Mouse (Mus musculus): Measurements from ENCODE around the gene Slc17a1.

Gene Slc17a1

DNA sequence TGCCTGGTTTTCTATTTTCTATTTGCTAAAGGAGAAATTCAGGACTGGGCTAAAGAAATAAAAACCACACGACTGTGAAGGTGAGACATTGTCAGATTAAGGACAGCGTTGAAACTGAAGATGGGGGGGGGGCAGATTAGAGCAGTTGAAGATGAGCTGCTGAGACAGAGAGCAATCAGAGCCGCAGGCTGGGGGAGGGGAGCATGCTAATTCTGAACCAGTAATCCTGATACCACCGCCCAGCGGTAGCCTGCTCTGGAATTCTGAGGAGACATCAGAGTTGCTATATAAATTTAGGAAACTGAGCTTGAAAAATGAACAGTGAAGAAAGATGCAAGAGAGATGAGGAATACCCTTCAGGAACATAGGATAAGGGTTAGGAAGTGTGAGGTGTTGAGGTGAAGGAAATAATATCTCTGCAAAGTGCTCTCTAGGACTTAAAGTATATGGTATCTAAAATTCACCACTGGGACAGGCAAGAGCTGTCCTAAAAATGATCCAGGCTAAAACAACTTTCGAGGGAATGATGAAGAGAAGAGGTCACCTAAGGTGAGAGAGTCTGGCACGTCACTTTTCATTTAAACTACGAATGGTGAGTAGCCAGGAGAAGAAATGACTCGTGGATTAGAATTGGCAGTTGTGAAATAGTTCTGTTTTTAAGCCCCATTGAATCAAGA lies 25.2 kb downstream of the Slc17a1 start:
- no peak for DNase-seq

GRCm38 (mm10) chr13:23893269-23893593 lies 25.7 kb downstream of the Slc17a1 start:
- DNase-seq = no peak

DNA sequence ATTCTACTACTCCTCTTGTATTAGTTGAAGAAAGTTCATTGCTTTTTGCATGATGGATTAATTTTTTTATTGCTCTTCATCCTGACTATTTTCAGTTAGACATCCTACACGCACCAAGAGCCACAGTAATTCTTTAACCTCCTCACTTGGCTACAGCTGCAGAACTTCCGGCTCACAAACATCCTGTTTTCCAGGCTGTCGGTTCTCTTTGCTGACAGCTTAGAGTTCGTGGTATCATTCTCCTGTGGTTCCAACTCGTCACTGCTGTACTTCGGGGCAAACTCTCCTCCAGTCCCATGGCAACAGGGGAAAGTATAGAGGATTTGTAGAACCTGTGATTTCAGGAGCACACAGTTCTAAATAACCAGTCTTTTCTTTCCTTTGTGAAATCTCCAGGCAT lies 30.7 kb downstream of the Slc17a1 start:
- DNase-seq = no peak

- no peak for DNase-seq
These were observed 39.4 kb downstream of the Slc17a1 start for GRCm38 (mm10) chr13:23906906-23907305.

DNA sequence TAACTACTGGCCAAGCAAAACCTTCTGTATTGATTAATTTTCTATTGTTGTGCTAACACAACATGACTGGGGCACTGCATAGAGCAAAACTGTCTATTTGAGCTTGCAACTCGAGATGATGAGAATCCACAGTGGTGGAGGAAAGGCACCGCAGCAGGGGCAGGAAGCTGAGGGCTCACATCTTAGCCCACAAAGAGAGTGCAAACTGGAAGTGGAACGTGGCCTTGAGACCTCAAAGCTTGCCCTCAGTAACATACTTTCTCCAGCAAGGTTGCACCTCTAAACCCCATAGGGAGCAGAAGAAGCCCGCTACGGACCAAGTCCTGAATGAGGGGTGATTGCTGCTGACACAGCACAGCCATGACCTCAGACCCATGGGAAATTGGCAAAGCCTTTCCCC lies 42.6 kb downstream of the Slc17a1 start:
- DNase-seq = no peak

DNA sequence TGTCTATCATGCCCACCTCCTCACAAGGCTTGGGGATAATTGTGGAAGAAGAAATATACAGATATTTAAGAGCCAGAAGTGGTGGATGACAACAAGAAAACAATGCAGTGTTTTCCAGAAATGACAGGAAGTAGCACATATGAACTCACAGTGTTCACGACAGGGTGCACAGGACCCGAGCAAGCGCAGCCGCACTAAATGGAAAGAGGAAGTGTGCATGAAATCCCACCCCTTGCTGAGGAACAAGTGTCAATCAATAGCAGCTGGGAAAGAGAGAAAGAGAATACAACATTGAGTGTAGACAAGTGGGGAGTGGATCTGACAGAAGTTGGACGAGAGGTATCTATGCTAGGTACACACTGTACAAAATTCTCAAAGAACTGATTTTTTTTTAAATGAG lies 43.8 kb downstream of the Slc17a1 start:
- DNase-seq = no peak

DNA sequence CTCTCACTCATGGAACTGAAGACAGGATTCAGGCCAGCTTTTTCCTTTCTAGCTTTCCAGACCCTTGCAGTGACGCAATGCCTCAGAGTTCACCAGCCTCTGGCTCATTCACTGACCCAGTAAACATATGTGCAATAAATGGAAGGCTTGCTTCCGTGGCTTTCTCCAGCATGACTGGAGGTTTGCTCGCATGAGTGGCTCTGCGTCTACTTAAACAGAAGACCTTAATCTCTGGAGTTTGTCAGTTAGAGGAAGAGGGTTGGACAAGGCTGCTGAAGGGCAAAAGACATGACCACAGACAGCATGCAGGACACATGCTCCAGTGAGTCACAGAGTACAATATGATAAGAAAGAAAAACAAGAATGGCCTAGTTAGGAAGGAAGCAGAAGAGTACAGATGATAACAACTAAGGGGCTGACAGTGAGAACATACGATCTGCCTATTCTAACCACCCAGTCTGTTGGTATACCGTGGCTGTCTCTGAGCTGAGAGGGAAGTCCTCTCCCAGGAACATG lies 46.3 kb downstream of the Slc17a1 start:
- DNase-seq = no peak

- no peak for DNase-seq
These were observed 47.0 kb downstream of the Slc17a1 start, which contains the start of gene Slc17a4 for GRCm38 (mm10) chr13:23914376-23915167. Gene Slc17a4 (minus strand): TSS chr13:23915009.

- no peak for DNase-seq
These were observed 48.6 kb downstream of the Slc17a1 start for GRCm38 (mm10) chr13:23916132-23916531.

DNA sequence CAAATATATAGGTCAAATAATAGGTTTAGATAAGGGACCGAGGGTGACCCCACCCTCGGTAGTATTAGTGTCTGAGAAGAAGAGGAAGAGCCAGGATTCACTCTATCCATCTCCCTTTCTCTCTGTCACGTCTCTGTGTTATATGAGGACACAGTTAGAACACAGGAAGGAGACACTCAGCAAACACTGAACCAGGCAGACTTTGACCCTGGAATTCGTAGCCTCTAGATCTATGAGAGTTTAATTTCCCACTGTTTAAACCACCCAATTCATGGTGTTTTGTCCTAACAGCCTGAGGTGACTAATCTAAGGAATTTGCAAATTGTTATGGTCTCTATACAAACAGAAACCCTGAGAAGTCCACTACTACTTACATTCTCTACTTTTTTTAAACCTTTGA lies 50.1 kb downstream of the Slc17a1 start:
- DNase-seq = no peak

DNA sequence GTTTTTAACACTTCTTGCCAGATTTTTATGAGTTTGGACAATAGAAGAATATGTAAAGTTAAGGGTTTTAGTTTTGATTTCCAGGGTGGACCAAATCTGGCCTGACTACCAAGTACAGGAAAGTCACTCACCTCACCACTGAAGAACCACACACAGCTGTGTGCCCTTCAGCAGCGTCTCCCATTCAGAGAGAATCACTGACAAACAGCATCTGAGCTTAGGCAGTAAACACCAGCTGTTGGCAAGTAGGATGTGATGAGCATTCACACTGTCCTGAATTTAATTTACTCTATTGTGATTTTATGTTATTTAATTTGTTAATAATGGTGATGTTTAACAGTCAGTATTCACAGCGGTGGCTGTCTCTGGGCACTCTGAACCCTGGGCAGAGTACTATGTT lies 58.2 kb downstream of the Slc17a1 start:
- DNase-seq = no peak

DNA sequence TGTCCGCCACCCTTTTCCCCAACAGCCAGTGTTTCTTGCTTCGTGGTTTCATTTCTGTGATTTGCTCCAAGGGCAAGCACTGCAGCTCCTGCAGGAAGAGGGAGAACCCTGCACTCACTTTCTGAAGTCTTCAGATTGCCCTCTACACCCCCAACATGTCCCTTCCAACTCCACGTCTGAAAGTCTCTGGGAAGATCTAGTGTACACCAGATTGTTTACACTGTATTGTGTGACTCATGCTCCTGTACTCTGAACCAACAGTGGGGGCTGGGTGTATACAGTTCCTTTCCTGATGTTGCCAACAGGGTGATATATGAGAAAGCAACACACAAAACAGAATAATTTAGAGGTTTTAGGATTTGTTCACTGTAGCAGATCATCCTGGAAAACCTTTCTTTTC lies 61.1 kb downstream of the Slc17a1 start:
- DNase-seq = no peak

- no peak for DNase-seq
These were observed 62.9 kb downstream of the Slc17a1 start for GRCm38 (mm10) chr13:23930461-23930860.

- no peak for DNase-seq
These were observed 63.4 kb downstream of the Slc17a1 start for GRCm38 (mm10) chr13:23930904-23931303.

GRCm38 (mm10) chr13:23933421-23934210 lies 66.1 kb downstream of the Slc17a1 start, which contains the start of gene Hist1h2ba:
Gene Hist1h2ba (minus strand): TSS chr13:23934156.
- no peak for DNase-seq

GRCm38 (mm10) chr13:23934211-23934520 lies 66.6 kb downstream of the Slc17a1 start, which contains the start of gene Hist1h2aa:
Gene Hist1h2aa (plus strand): TSS chr13:23934462.
- DNase-seq = no peak

DNA sequence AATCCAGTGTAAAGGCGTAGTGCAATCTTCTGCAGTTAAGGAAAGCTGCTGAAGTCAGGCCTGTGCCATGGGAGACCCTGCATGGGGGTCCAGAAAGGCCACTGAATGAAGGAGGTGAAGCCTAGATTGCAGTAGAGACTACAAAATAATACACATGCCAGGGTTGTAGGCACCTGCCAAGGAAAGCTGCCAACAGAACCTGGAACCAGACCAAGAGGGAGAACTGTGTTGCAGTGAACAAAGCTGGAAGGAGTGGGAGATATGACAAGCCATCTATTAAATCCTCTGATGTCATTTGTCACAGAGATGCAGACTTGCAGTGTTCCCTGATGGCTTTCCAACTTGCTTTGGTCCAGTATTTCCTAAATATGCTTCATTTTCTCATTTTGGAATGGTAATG lies 71.1 kb downstream of the Slc17a1 start:
- DNase-seq = peak; percentile 49

DNA sequence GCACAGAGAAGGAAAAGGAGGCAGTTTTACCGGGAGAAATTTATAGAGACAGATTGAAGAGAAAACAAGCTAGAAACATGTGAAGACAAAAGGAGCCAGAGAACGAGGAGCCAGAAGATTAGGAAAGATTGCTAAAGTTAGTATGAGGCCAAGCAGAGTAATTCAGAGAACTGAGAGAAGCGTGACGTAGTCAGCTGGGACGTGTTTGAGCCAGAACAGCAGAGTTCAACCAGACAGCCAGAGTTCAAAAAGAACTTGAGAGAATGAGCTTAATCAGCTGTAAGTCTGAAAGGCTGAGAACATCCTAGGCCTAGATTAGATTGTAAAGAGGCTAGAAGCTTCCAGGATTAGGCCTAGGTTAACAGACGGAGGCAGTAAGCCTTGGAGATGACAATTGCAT lies 72.7 kb downstream of the Slc17a1 start:
- DNase-seq = no peak

GRCm38 (mm10) chr13:23942861-23943260 lies 75.3 kb downstream of the Slc17a1 start:
- DNase-seq = no peak

All from right cerebral cortex, postnatal 14 days (tissue).